Mouse (Mus musculus): ENCODE measurements at regions not wholly inside any gene's neighbourhood (a gene's known extent, or its start where the extent isn't known, plus 50 kb on each side); places are given as distances from the start of the nearest gene placed in this dataset.

DNA sequence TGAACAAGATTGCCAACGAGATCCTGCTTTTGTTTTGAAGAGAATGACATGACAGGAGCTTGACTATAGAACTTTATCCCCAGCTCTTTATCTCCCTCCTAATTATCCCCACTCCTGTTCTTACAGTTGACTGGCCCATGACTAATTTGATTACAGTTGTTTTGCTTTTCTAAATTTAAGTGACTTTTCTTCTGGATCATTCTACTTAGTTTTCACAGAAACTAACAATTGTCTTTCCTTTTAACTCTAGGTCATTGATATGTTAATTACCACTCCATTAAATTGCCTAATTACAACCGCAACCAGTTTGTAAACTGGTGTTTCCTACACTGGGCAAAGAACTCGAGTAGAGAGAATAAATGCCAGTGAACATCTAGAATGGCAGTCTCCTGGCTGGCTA lies 485.3 kb upstream of the Nbea start:
- TF ChIP-seq CTCF (IDR thresholded peaks at IDR 0.05; ENCODE audit: low read depth) (no peak), EP300 (optimal IDR thresholded peaks at IDR 0.05) (no peak)
